Mouse (Mus musculus): ENCODE data around the gene Dnmbp. TPM values are rescaled to one million over a fixed set of nuclear protein-coding genes. Genes with fewer than 3 reads are reported as not detected.

The Dnmbp gene
- polyA plus RNA-seq, 1 experiment from 2014 or later, result 15.3 TPM

- H3K4me1 ChIP-seq (ENCODE audit: control insufficient read depth, insufficient read depth, low read length), result no peaks in the 10 kb centered on the region
- DNase-seq (ENCODE audit: low spot score) (no peak), ATAC-seq (ENCODE audit: low read depth) (no peak)
- WGBS, result 58% methylated on average over 9 of the region's 9 CpGs
- H3K36me3 ChIP-seq (ENCODE audit: control insufficient read depth, insufficient read depth, low read length), result peaks cover 11% of the 10 kb centered on the region; the same call in 1 of the 2 replicates
- no peak overlapping the region for H3K4me2 ChIP-seq (ENCODE audit: low read depth, low read length)
- no peaks in the 10 kb centered on the region for H3K27me3 ChIP-seq (replicated peaks; ENCODE audit: control insufficient read depth, insufficient read depth, low read length)
- no peak overlapping the region for H3K4me3 ChIP-seq (ENCODE audit: low read depth, low read length)
- H3K9ac ChIP-seq (ENCODE audit: low read depth, low read length), result no peak overlapping the region
- no peaks in the 10 kb centered on the region for H3K9me3 ChIP-seq (ENCODE audit: control insufficient read depth, low read length)
- H3K27ac ChIP-seq (replicated peaks; ENCODE audit: low read depth, low read length), result no peak overlapping the region
Observed at GRCm38 (mm10) chr19:43915431-43915830, 24.6 kb downstream of the Dnmbp start.

GRCm38 (mm10) chr19:43914986-43915385, 25.0 kb downstream of the Dnmbp start:
- H3K4me2 ChIP-seq (ENCODE audit: low read depth, low read length), result no peak overlapping the region
- no peaks in the 10 kb centered on the region for H3K27me3 ChIP-seq (replicated peaks; ENCODE audit: control insufficient read depth, insufficient read depth, low read length)
- no peak overlapping the region for H3K27ac ChIP-seq (replicated peaks; ENCODE audit: low read depth, low read length)
- no peak overlapping the region for H3K4me3 ChIP-seq (ENCODE audit: low read depth, low read length)
- no peaks in the 10 kb centered on the region for H3K4me1 ChIP-seq (ENCODE audit: control insufficient read depth, insufficient read depth, low read length)
- peaks cover 15% of the 10 kb centered on the region; the same call in 1 of the 2 replicates for H3K36me3 ChIP-seq (ENCODE audit: control insufficient read depth, insufficient read depth, low read length)
- no peak overlapping the region for H3K9ac ChIP-seq (ENCODE audit: low read depth, low read length)
- ATAC-seq (ENCODE audit: low read depth) (no peak), DNase-seq (ENCODE audit: low spot score) (no peak)
- no peaks in the 10 kb centered on the region for H3K9me3 ChIP-seq (ENCODE audit: control insufficient read depth, low read length)
- WGBS, result 90% methylated on average over 9 of the region's 9 CpGs

- no peak overlapping the region for H3K4me2 ChIP-seq (ENCODE audit: low read depth, low read length)
- H3K9me3 ChIP-seq (ENCODE audit: control insufficient read depth, low read length), result no peaks in the 10 kb centered on the region
- H3K27ac ChIP-seq (replicated peaks; ENCODE audit: low read depth, low read length), result no peak overlapping the region
- no peak overlapping the region for H3K9ac ChIP-seq (ENCODE audit: low read depth, low read length)
- no peaks in the 10 kb centered on the region for H3K4me1 ChIP-seq (ENCODE audit: control insufficient read depth, insufficient read depth, low read length)
- DNase-seq (ENCODE audit: low spot score), result no peak
- no peaks in the 10 kb centered on the region for H3K27me3 ChIP-seq (replicated peaks; ENCODE audit: control insufficient read depth, insufficient read depth, low read length)
- 85% methylated on average over 4 of the region's 4 CpGs for WGBS
- H3K4me3 ChIP-seq (ENCODE audit: low read depth, low read length), result no peak overlapping the region
- peaks cover 29% of the 10 kb centered on the region; the same call in 1 of the 2 replicates for H3K36me3 ChIP-seq (ENCODE audit: control insufficient read depth, insufficient read depth, low read length)
- no peak for ATAC-seq (ENCODE audit: low read depth)
Observed at GRCm38 (mm10) chr19:43912775-43913486, 27.1 kb downstream of the Dnmbp start.

- ATAC-seq (ENCODE audit: low read depth) (no peak), DNase-seq (ENCODE audit: low spot score) (no peak)
- Histone ChIP-seq H3K27me3 (replicated peaks; ENCODE audit: control insufficient read depth, insufficient read depth, low read length) (no peaks in the 10 kb centered on the region), H3K36me3 (ENCODE audit: control insufficient read depth, insufficient read depth, low read length) (peaks cover 45% of the 10 kb centered on the region; the same call in 1 of the 2 replicates), H3K4me2 (ENCODE audit: low read depth, low read length) (no peak overlapping the region), H3K4me1 (ENCODE audit: control insufficient read depth, insufficient read depth, low read length) (no peaks in the 10 kb centered on the region), H3K4me3 (ENCODE audit: low read depth, low read length) (no peak overlapping the region), H3K9me3 (ENCODE audit: control insufficient read depth, low read length) (no peaks in the 10 kb centered on the region), H3K27ac (replicated peaks; ENCODE audit: low read depth, low read length) (no peak overlapping the region), H3K9ac (ENCODE audit: low read depth, low read length) (no peak overlapping the region)
- 90% methylated on average over 7 of the region's 7 CpGs for WGBS
Observed at GRCm38 (mm10) chr19:43906492-43906891, 33.5 kb downstream of the Dnmbp start.

- no peak overlapping the region for H3K4me2 ChIP-seq (ENCODE audit: low read depth, low read length)
- 42% methylated on average over 5 of the region's 5 CpGs for WGBS
- no peaks in the 10 kb centered on the region for H3K4me1 ChIP-seq (ENCODE audit: control insufficient read depth, insufficient read depth, low read length)
- H3K36me3 ChIP-seq (ENCODE audit: control insufficient read depth, insufficient read depth, low read length), result peaks cover 48% of the 10 kb centered on the region; the same call in 1 of the 2 replicates
- H3K9ac ChIP-seq (ENCODE audit: low read depth, low read length), result no peak overlapping the region
- DNase-seq (ENCODE audit: low spot score), result no peak
- no peak overlapping the region for H3K27ac ChIP-seq (replicated peaks; ENCODE audit: low read depth, low read length)
- H3K9me3 ChIP-seq (ENCODE audit: control insufficient read depth, low read length), result no peaks in the 10 kb centered on the region
- no peak for ATAC-seq (ENCODE audit: low read depth)
- no peaks in the 10 kb centered on the region for H3K27me3 ChIP-seq (replicated peaks; ENCODE audit: control insufficient read depth, insufficient read depth, low read length)
- H3K4me3 ChIP-seq (ENCODE audit: low read depth, low read length), result no peak overlapping the region
Observed at GRCm38 (mm10) chr19:43905985-43906384, 34.0 kb downstream of the Dnmbp start.

- Histone ChIP-seq H3K27ac (replicated peaks; ENCODE audit: low read depth, low read length) (no peak overlapping the region), H3K4me2 (ENCODE audit: low read depth, low read length) (no peak overlapping the region), H3K9ac (ENCODE audit: low read depth, low read length) (no peak overlapping the region), H3K27me3 (replicated peaks; ENCODE audit: control insufficient read depth, insufficient read depth, low read length) (no peaks in the 10 kb centered on the region), H3K4me3 (ENCODE audit: low read depth, low read length) (no peak overlapping the region), H3K36me3 (ENCODE audit: control insufficient read depth, insufficient read depth, low read length) (peaks cover 47% of the 10 kb centered on the region), H3K9me3 (ENCODE audit: control insufficient read depth, low read length) (no peaks in the 10 kb centered on the region), H3K4me1 (ENCODE audit: control insufficient read depth, insufficient read depth, low read length) (no peaks in the 10 kb centered on the region)
- 64% methylated on average over 8 of the region's 8 CpGs for WGBS
- no peak for ATAC-seq (ENCODE audit: low read depth)
- no peak for DNase-seq (ENCODE audit: low spot score)
Observed at GRCm38 (mm10) chr19:43905136-43905535, 34.9 kb downstream of the Dnmbp start.

- ATAC-seq (ENCODE audit: low read depth) (no peak), DNase-seq (ENCODE audit: low spot score) (no peak)
- Histone ChIP-seq H3K4me1 (ENCODE audit: control insufficient read depth, insufficient read depth, low read length) (no peaks in the 10 kb centered on the region), H3K27ac (replicated peaks; ENCODE audit: low read depth, low read length) (no peak overlapping the region), H3K27me3 (replicated peaks; ENCODE audit: control insufficient read depth, insufficient read depth, low read length) (no peaks in the 10 kb centered on the region), H3K9ac (ENCODE audit: low read depth, low read length) (no peak overlapping the region), H3K4me2 (ENCODE audit: low read depth, low read length) (no peak overlapping the region), H3K9me3 (ENCODE audit: control insufficient read depth, low read length) (no peaks in the 10 kb centered on the region), H3K4me3 (ENCODE audit: low read depth, low read length) (no peak overlapping the region), H3K36me3 (ENCODE audit: control insufficient read depth, insufficient read depth, low read length) (peaks cover 43% of the 10 kb centered on the region)
- WGBS, result 80% methylated on average over 11 of the region's 11 CpGs
Observed at GRCm38 (mm10) chr19:43904327-43904726, 35.7 kb downstream of the Dnmbp start.

GRCm38 (mm10) chr19:43902887-43903286, 37.1 kb downstream of the Dnmbp start:
- DNase-seq (ENCODE audit: low spot score) (no peak), ATAC-seq (ENCODE audit: low read depth) (no peak)
- Histone ChIP-seq H3K27me3 (replicated peaks; ENCODE audit: control insufficient read depth, insufficient read depth, low read length) (no peaks in the 10 kb centered on the region), H3K4me2 (ENCODE audit: low read depth, low read length) (no peak overlapping the region), H3K36me3 (ENCODE audit: control insufficient read depth, insufficient read depth, low read length) (peaks cover 35% of the 10 kb centered on the region), H3K27ac (replicated peaks; ENCODE audit: low read depth, low read length) (no peak overlapping the region), H3K4me3 (ENCODE audit: low read depth, low read length) (no peak overlapping the region), H3K4me1 (ENCODE audit: control insufficient read depth, insufficient read depth, low read length) (no peaks in the 10 kb centered on the region), H3K9me3 (ENCODE audit: control insufficient read depth, low read length) (no peaks in the 10 kb centered on the region), H3K9ac (ENCODE audit: low read depth, low read length) (no peak overlapping the region)
- 40% methylated on average over 12 of the region's 12 CpGs for WGBS

GRCm38 (mm10) chr19:43900690-43901089, 39.3 kb downstream of the Dnmbp start:
- Histone ChIP-seq H3K9ac (ENCODE audit: low read depth, low read length) (no peak overlapping the region), H3K27me3 (replicated peaks; ENCODE audit: control insufficient read depth, insufficient read depth, low read length) (no peaks in the 10 kb centered on the region), H3K4me1 (ENCODE audit: control insufficient read depth, insufficient read depth, low read length) (no peaks in the 10 kb centered on the region), H3K27ac (replicated peaks; ENCODE audit: low read depth, low read length) (no peak overlapping the region), H3K36me3 (ENCODE audit: control insufficient read depth, insufficient read depth, low read length) (peaks cover 26% of the 10 kb centered on the region), H3K4me3 (ENCODE audit: low read depth, low read length) (no peak overlapping the region), H3K9me3 (ENCODE audit: control insufficient read depth, low read length) (no peaks in the 10 kb centered on the region), H3K4me2 (ENCODE audit: low read depth, low read length) (no peak overlapping the region)
- 93% methylated on average over 9 of the region's 9 CpGs for WGBS
- ATAC-seq (ENCODE audit: low read depth), result no peak
- no peak for DNase-seq (ENCODE audit: low spot score)

All from embryonic facial prominence, embryonic 14.5 days (tissue).